8 mouse cellular contexts compared by ENCODE assay signal in the genomic region with DNA sequence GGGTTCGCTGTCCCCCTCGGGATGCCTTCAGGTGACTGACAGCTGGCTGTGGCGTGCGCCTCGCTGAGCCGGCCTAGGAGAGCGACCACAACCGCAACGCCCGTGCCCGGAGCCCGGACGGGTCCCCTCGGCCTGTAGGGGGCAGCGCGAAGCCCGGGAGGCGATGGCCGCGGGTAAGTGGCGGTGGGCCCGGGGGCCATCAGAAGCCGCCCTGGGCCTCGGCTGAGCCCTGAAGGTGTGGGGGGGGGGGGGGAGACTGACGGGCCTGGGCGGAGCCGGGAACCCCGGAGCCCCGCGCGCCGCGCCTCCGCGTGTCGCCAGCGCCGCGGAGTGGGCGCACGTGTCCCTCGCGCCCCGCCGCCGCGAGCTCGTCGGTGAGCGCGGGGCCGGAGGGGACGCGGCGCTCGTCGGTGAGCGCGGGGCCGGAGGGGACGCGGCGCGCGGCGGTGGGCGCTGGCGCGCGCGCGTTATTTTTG. TPM values are rescaled to one million over a fixed set of nuclear protein-coding genes. Genes with fewer than 3 reads are reported as not detected.
DNase-seq lines count a peak whose midpoint lies in the region; ATAC-seq and TF ChIP-seq lines count a peak whose summit lies in the region.

No protein-coding gene starts in this region.

- DNase-seq in B cell, adult 2 months = peak; percentile 84
- DNase-seq in adrenal gland, postnatal 25 days = peak; percentile 81
- peak; percentile 71 for DNase-seq in kidney, postnatal 0 days (ENCODE audit: low spot score)
- peak; percentile 85 for DNase-seq in liver, postnatal 0 days
- peak; percentile 88 for DNase-seq in neural tube, embryonic 11.5 days (ENCODE audit: low spot score)

- ATAC-seq in embryonic facial prominence, embryonic 15.5 days (ENCODE audit: insufficient number of reproducible peaks, low FRiP score, low TSS enrichment, low read depth) = peak; percentile 78
- peak; percentile 70 for ATAC-seq in heart, embryonic 13.5 days (ENCODE audit: extremely low read depth, insufficient number of reproducible peaks, low FRiP score, low TSS enrichment)
- peak; percentile 79 for ATAC-seq in kidney, postnatal 0 days (replicated peaks; ENCODE audit: low FRiP score, low read depth)
- peak; percentile 79 for ATAC-seq in liver, postnatal 0 days
- peak; percentile 87 for ATAC-seq in neural tube, embryonic 11.5 days (ENCODE audit: insufficient read depth, low FRiP score, low TSS enrichment)
- ATAC-seq in stomach, embryonic 15.5 days (ENCODE audit: insufficient read depth, low FRiP score, low read depth) = peak; percentile 74

- H3K27me3 ChIP-seq in embryonic facial prominence, embryonic 15.5 days = no peaks in the 10 kb centered on the region
- 0 out of 2 replicates have a peak, but pooled peaks cover 3% of the 10 kb centered on the region for H3K27me3 ChIP-seq in heart, embryonic 13.5 days (replicated peaks)
- H3K27me3 ChIP-seq in kidney, postnatal 0 days (ENCODE audit: insufficient read depth, low read length) = 0 out of 2 replicates have a peak, but pooled peaks cover 3% of the 10 kb centered on the region
- H3K27me3 ChIP-seq in liver, postnatal 0 days (ENCODE audit: insufficient read depth, low read length) = no peaks in the 10 kb centered on the region
- H3K27me3 ChIP-seq in neural tube, embryonic 11.5 days (ENCODE audit: control insufficient read depth, insufficient read depth, low read length) = no peaks in the 10 kb centered on the region
- no peaks in the 10 kb centered on the region for H3K27me3 ChIP-seq in stomach, embryonic 15.5 days (replicated peaks)

- TF ChIP-seq CTCF in kidney, postnatal 0 days (IDR thresholded peaks at IDR 0.05; ENCODE audit: low read depth) = peak; percentile 68
- peak; percentile 77 for TF ChIP-seq CTCF in liver, postnatal 0 days (IDR thresholded peaks at IDR 0.05; ENCODE audit: low read depth)

- no peaks in the 10 kb centered on the region for H3K36me3 ChIP-seq in embryonic facial prominence, embryonic 15.5 days
- no peaks in the 10 kb centered on the region for H3K36me3 ChIP-seq in heart, embryonic 13.5 days
- H3K36me3 ChIP-seq in kidney, postnatal 0 days (ENCODE audit: insufficient read depth, low read length) = no peaks in the 10 kb centered on the region
- H3K36me3 ChIP-seq in liver, postnatal 0 days (replicated peaks; ENCODE audit: insufficient read depth, low read length) = no peaks in the 10 kb centered on the region
- no peaks in the 10 kb centered on the region for H3K36me3 ChIP-seq in neural tube, embryonic 11.5 days (ENCODE audit: control insufficient read depth, insufficient read depth, low read length)
- H3K36me3 ChIP-seq in stomach, embryonic 15.5 days = no peaks in the 10 kb centered on the region

- H3K4me3 ChIP-seq in embryonic facial prominence, embryonic 15.5 days (replicated peaks) = peak overlapping the region; percentile 85
- H3K4me3 ChIP-seq in heart, embryonic 13.5 days = peak overlapping the region; percentile 93
- H3K4me3 ChIP-seq in kidney, postnatal 0 days (replicated peaks; ENCODE audit: low read depth, low read length) = peak overlapping the region; percentile 92
- peak overlapping the region; percentile 69 for H3K4me3 ChIP-seq in liver, postnatal 0 days (ENCODE audit: low read depth, low read length)
- H3K4me3 ChIP-seq in neural tube, embryonic 11.5 days (ENCODE audit: low read depth, low read length) = peak overlapping the region; percentile 84
- peak overlapping the region; percentile 89 for H3K4me3 ChIP-seq in stomach, embryonic 15.5 days (replicated peaks)

- H3K27ac ChIP-seq in embryonic facial prominence, embryonic 15.5 days (replicated peaks) = peak overlapping the region; percentile 72
- peak overlapping the region; percentile 80 for H3K27ac ChIP-seq in heart, embryonic 13.5 days (replicated peaks)
- H3K27ac ChIP-seq in kidney, postnatal 0 days = peak overlapping the region; percentile 70; the same call in 1 of the 2 replicates
- peak overlapping the region; percentile 69 for H3K27ac ChIP-seq in liver, postnatal 0 days (ENCODE audit: low read depth)
- peak overlapping the region; percentile 89 for H3K27ac ChIP-seq in neural tube, embryonic 11.5 days (ENCODE audit: low read depth, low read length)
- H3K27ac ChIP-seq in stomach, embryonic 15.5 days = peak overlapping the region; percentile 77

- under 1% methylated on average over 56 of the region's 72 CpGs for WGBS in embryonic facial prominence, embryonic 15.5 days
- WGBS in heart, embryonic 13.5 days = under 1% methylated on average over 67 of the region's 72 CpGs
- WGBS in kidney, postnatal 0 days = 1% methylated on average over 54 of the region's 72 CpGs
- WGBS in liver, postnatal 0 days (ENCODE audit: insufficient replicate concordance) = under 1% methylated on average over 34 of the region's 72 CpGs
- 0% methylated on average over 45 of the region's 72 CpGs for WGBS in neural tube, embryonic 11.5 days
- under 1% methylated on average over 43 of the region's 72 CpGs for WGBS in stomach, embryonic 15.5 days

- H3K9ac ChIP-seq in embryonic facial prominence, embryonic 15.5 days = peak overlapping the region; percentile 63
- peak overlapping the region; percentile 93 for H3K9ac ChIP-seq in heart, embryonic 13.5 days
- peak overlapping the region; percentile 79 for H3K9ac ChIP-seq in kidney, postnatal 0 days (ENCODE audit: low read depth, low read length)
- H3K9ac ChIP-seq in liver, postnatal 0 days (replicated peaks) = peak overlapping the region; percentile 82
- peak overlapping the region; percentile 92 for H3K9ac ChIP-seq in neural tube, embryonic 11.5 days (ENCODE audit: low read length)
- H3K9ac ChIP-seq in stomach, embryonic 15.5 days = peak overlapping the region; percentile 65

- H3K4me2 ChIP-seq in embryonic facial prominence, embryonic 15.5 days (replicated peaks) = peak overlapping the region; percentile 84
- peak overlapping the region; percentile 77 for H3K4me2 ChIP-seq in heart, embryonic 13.5 days
- peak overlapping the region; percentile 77 for H3K4me2 ChIP-seq in kidney, postnatal 0 days (ENCODE audit: low read length)
- H3K4me2 ChIP-seq in liver, postnatal 0 days (ENCODE audit: low read depth, low read length) = peak overlapping the region; percentile 90
- H3K4me2 ChIP-seq in neural tube, embryonic 11.5 days (ENCODE audit: low read depth) = peak overlapping the region; percentile 71
- peak overlapping the region; percentile 90 for H3K4me2 ChIP-seq in stomach, embryonic 15.5 days

- no peak for TF ChIP-seq EP300 in liver, postnatal 0 days (IDR thresholded peaks at IDR 0.05; ENCODE audit: low read depth)

- H3K4me1 ChIP-seq in embryonic facial prominence, embryonic 15.5 days = peaks cover 23% of the 10 kb centered on the region
- H3K4me1 ChIP-seq in heart, embryonic 13.5 days = peaks cover 17% of the 10 kb centered on the region
- H3K4me1 ChIP-seq in kidney, postnatal 0 days (replicated peaks; ENCODE audit: insufficient read depth, low read length) = no peaks in the 10 kb centered on the region
- peaks cover 16% of the 10 kb centered on the region; the same call in 1 of the 2 replicates for H3K4me1 ChIP-seq in liver, postnatal 0 days (ENCODE audit: insufficient read depth)
- peaks cover 5% of the 10 kb centered on the region for H3K4me1 ChIP-seq in neural tube, embryonic 11.5 days (ENCODE audit: control insufficient read depth, insufficient read depth, low read length)
- H3K4me1 ChIP-seq in stomach, embryonic 15.5 days = peaks cover 9% of the 10 kb centered on the region

- no peaks in the 10 kb centered on the region for H3K9me3 ChIP-seq in embryonic facial prominence, embryonic 15.5 days (replicated peaks)
- H3K9me3 ChIP-seq in heart, embryonic 13.5 days = no peaks in the 10 kb centered on the region
- H3K9me3 ChIP-seq in kidney, postnatal 0 days (replicated peaks; ENCODE audit: low read length) = no peaks in the 10 kb centered on the region
- H3K9me3 ChIP-seq in liver, postnatal 0 days (ENCODE audit: low read length) = no peaks in the 10 kb centered on the region
- no peaks in the 10 kb centered on the region for H3K9me3 ChIP-seq in neural tube, embryonic 11.5 days (ENCODE audit: control insufficient read depth, low read length)
- H3K9me3 ChIP-seq in stomach, embryonic 15.5 days = no peaks in the 10 kb centered on the region

RNA-seq across cellular contexts. Expression of gene Plcl2, which starts 0.4 kb away (rescaled TPM):
- 62.0 and 62.3 TPM in 2 replicates for total RNA-seq in adrenal gland, postnatal 25 days (2021)
- 4.2 and 4.5 TPM in 2 replicates for polyA plus RNA-seq in embryonic facial prominence, embryonic 15.5 days (2015; fragmentation: Nextera tagmentation; extraction: Ambion mirVana)
- 2.5 and 2.9 TPM in 2 replicates for polyA plus RNA-seq in heart, embryonic 13.5 days (2015; fragmentation: Nextera tagmentation; extraction: Ambion mirVana)
- 2.0 and 2.7 TPM in 2 replicates for polyA plus RNA-seq in kidney, postnatal 0 days (2015; fragmentation: Nextera tagmentation; extraction: Ambion mirVana)
- polyA plus RNA-seq in liver, postnatal 0 days (2015; fragmentation: Nextera tagmentation; extraction: Ambion mirVana) = 1.9 and 2.0 TPM in 2 replicates
- polyA plus RNA-seq in neural tube, embryonic 11.5 days (2014; fragmentation: Nextera tagmentation; extraction: Ambion mirVana) = 9.0 and 9.3 TPM in 2 replicates
- polyA plus RNA-seq in stomach, embryonic 15.5 days (2015; fragmentation: Nextera tagmentation; extraction: Ambion mirVana) = 3.7 and 4.5 TPM in 2 replicates

Comparison
In these comparisons a context has a peak if more than half of its experiments do, and no peak if none do; other contexts are left out.
1. Peak in every context shown above with its lines: DNase-seq, ATAC-seq, H3K4me3 ChIP-seq and H3K27ac ChIP-seq.